Mouse (Mus musculus): Measurements from ENCODE around the gene Camsap1. TPM values are rescaled to one million over a fixed set of nuclear protein-coding genes. Genes with fewer than 3 reads are reported as not detected.

The Camsap1 gene
- polyA plus RNA-seq, 1 experiment from 2014 or later, result 55.6 TPM

GRCm38 (mm10) chr2:25923799-25924198 is 59.3 kb downstream of the Camsap1 start:
- no peak for ATAC-seq (replicated peaks; ENCODE audit: low FRiP score)
- WGBS, result 73% methylated on average over 2 of the region's 2 CpGs

GRCm38 (mm10) chr2:25919972-25920371 is 63.1 kb downstream of the Camsap1 start:
- no peak for DNase-seq (ENCODE audit: low spot score)
- Histone ChIP-seq H3K9me3 (ENCODE audit: control insufficient read depth, low read length) (no peaks in the 10 kb centered on the region), H3K27ac (ENCODE audit: low read depth, low read length) (no peak overlapping the region), H3K4me2 (ENCODE audit: low read depth, low read length, severe bottlenecking) (no peak overlapping the region), H3K9ac (ENCODE audit: low read length) (no peak overlapping the region), H3K4me1 (replicated peaks; ENCODE audit: control insufficient read depth, insufficient read depth, low read length) (no peaks in the 10 kb centered on the region), H3K36me3 (ENCODE audit: control insufficient read depth, insufficient read depth, low read length) (no peaks in the 10 kb centered on the region; the same call in 1 of the 2 replicates), H3K27me3 (ENCODE audit: control insufficient read depth, insufficient read depth, low read length) (no peaks in the 10 kb centered on the region), H3K4me3 (ENCODE audit: low read depth, low read length) (no peak overlapping the region)
- ATAC-seq (replicated peaks; ENCODE audit: low FRiP score), result no peak
- 80% methylated on average over 3 of the region's 3 CpGs for WGBS

More at GRCm38 (mm10) chr2:25923799-25924198, 59.3 kb downstream of the Camsap1 start:
- Histone ChIP-seq H3K27ac (ENCODE audit: low read depth, low read length) (no peak overlapping the region), H3K4me1 (replicated peaks; ENCODE audit: control insufficient read depth, insufficient read depth, low read length) (no peaks in the 10 kb centered on the region), H3K27me3 (ENCODE audit: control insufficient read depth, insufficient read depth, low read length) (no peaks in the 10 kb centered on the region), H3K9ac (ENCODE audit: low read length) (no peak overlapping the region), H3K4me2 (ENCODE audit: low read depth, low read length, severe bottlenecking) (no peak overlapping the region), H3K36me3 (ENCODE audit: control insufficient read depth, insufficient read depth, low read length) (no peaks in the 10 kb centered on the region; the same call in 1 of the 2 replicates), H3K9me3 (ENCODE audit: control insufficient read depth, low read length) (no peaks in the 10 kb centered on the region), H3K4me3 (ENCODE audit: low read depth, low read length) (no peak overlapping the region)
- DNase-seq (ENCODE audit: low spot score), result no peak

- no peak for DNase-seq (ENCODE audit: low spot score)
- Histone ChIP-seq H3K36me3 (ENCODE audit: control insufficient read depth, insufficient read depth, low read length) (no peaks in the 10 kb centered on the region; the same call in 1 of the 2 replicates), H3K9ac (ENCODE audit: low read length) (no peak overlapping the region), H3K27me3 (ENCODE audit: control insufficient read depth, insufficient read depth, low read length) (no peaks in the 10 kb centered on the region), H3K4me2 (ENCODE audit: low read depth, low read length, severe bottlenecking) (no peak overlapping the region), H3K4me3 (ENCODE audit: low read depth, low read length) (no peak overlapping the region), H3K27ac (ENCODE audit: low read depth, low read length) (no peak overlapping the region), H3K9me3 (ENCODE audit: control insufficient read depth, low read length) (no peaks in the 10 kb centered on the region), H3K4me1 (replicated peaks; ENCODE audit: control insufficient read depth, insufficient read depth, low read length) (no peaks in the 10 kb centered on the region)
- ATAC-seq (replicated peaks; ENCODE audit: low FRiP score), result no peak
- 87% methylated on average over 2 of the region's 2 CpGs for WGBS
These were observed 64.7 kb downstream of the Camsap1 start for GRCm38 (mm10) chr2:25918408-25918807.

GRCm38 (mm10) chr2:25914821-25915220 is 68.3 kb downstream of the Camsap1 start:
- H3K4me2 ChIP-seq (ENCODE audit: low read depth, low read length, severe bottlenecking), result no peak overlapping the region
- H3K9me3 ChIP-seq (ENCODE audit: control insufficient read depth, low read length), result no peaks in the 10 kb centered on the region
- H3K4me1 ChIP-seq (replicated peaks; ENCODE audit: control insufficient read depth, insufficient read depth, low read length), result no peaks in the 10 kb centered on the region
- H3K9ac ChIP-seq (ENCODE audit: low read length), result no peak overlapping the region
- no peak overlapping the region for H3K27ac ChIP-seq (ENCODE audit: low read depth, low read length)
- ATAC-seq (replicated peaks; ENCODE audit: low FRiP score), result no peak
- H3K36me3 ChIP-seq (ENCODE audit: control insufficient read depth, insufficient read depth, low read length), result no peaks in the 10 kb centered on the region
- DNase-seq (ENCODE audit: low spot score), result no peak
- no peaks in the 10 kb centered on the region for H3K27me3 ChIP-seq (ENCODE audit: control insufficient read depth, insufficient read depth, low read length)
- no peak overlapping the region for H3K4me3 ChIP-seq (ENCODE audit: low read depth, low read length)
- WGBS, result 84% methylated on average over 5 of the region's 5 CpGs

GRCm38 (mm10) chr2:25914201-25914600 is 68.9 kb downstream of the Camsap1 start:
- Histone ChIP-seq H3K4me3 (ENCODE audit: low read depth, low read length) (no peak overlapping the region), H3K4me1 (replicated peaks; ENCODE audit: control insufficient read depth, insufficient read depth, low read length) (no peaks in the 10 kb centered on the region), H3K36me3 (ENCODE audit: control insufficient read depth, insufficient read depth, low read length) (no peaks in the 10 kb centered on the region), H3K4me2 (ENCODE audit: low read depth, low read length, severe bottlenecking) (no peak overlapping the region), H3K27me3 (ENCODE audit: control insufficient read depth, insufficient read depth, low read length) (no peaks in the 10 kb centered on the region), H3K27ac (ENCODE audit: low read depth, low read length) (no peak overlapping the region), H3K9me3 (ENCODE audit: control insufficient read depth, low read length) (no peaks in the 10 kb centered on the region), H3K9ac (ENCODE audit: low read length) (no peak overlapping the region)
- ATAC-seq (replicated peaks; ENCODE audit: low FRiP score), result no peak
- WGBS, result 79% methylated on average over 4 of the region's 4 CpGs
- no peak for DNase-seq (ENCODE audit: low spot score)

- Histone ChIP-seq H3K9ac (ENCODE audit: low read length) (no peak overlapping the region), H3K27ac (ENCODE audit: low read depth, low read length) (no peak overlapping the region), H3K9me3 (ENCODE audit: control insufficient read depth, low read length) (no peaks in the 10 kb centered on the region), H3K4me2 (ENCODE audit: low read depth, low read length, severe bottlenecking) (no peak overlapping the region), H3K27me3 (ENCODE audit: control insufficient read depth, insufficient read depth, low read length) (no peaks in the 10 kb centered on the region), H3K4me3 (ENCODE audit: low read depth, low read length) (no peak overlapping the region), H3K36me3 (ENCODE audit: control insufficient read depth, insufficient read depth, low read length) (no peaks in the 10 kb centered on the region), H3K4me1 (replicated peaks; ENCODE audit: control insufficient read depth, insufficient read depth, low read length) (no peaks in the 10 kb centered on the region)
- 62% methylated on average over 2 of the region's 2 CpGs for WGBS
- ATAC-seq (replicated peaks; ENCODE audit: low FRiP score), result no peak
- DNase-seq (ENCODE audit: low spot score), result no peak
These were observed 69.8 kb downstream of the Camsap1 start for GRCm38 (mm10) chr2:25913247-25913646.

- no peaks in the 10 kb centered on the region for H3K4me1 ChIP-seq (replicated peaks; ENCODE audit: control insufficient read depth, insufficient read depth, low read length)
- H3K4me3 ChIP-seq (ENCODE audit: low read depth, low read length), result no peak overlapping the region
- WGBS, result 84% methylated on average over 12 of the region's 12 CpGs
- H3K9me3 ChIP-seq (ENCODE audit: control insufficient read depth, low read length), result no peaks in the 10 kb centered on the region
- DNase-seq (ENCODE audit: low spot score) (no peak), ATAC-seq (replicated peaks; ENCODE audit: low FRiP score) (no peak)
- no peak overlapping the region for H3K9ac ChIP-seq (ENCODE audit: low read length)
- H3K27ac ChIP-seq (ENCODE audit: low read depth, low read length), result no peak overlapping the region
- H3K36me3 ChIP-seq (ENCODE audit: control insufficient read depth, insufficient read depth, low read length), result no peaks in the 10 kb centered on the region
- H3K4me2 ChIP-seq (ENCODE audit: low read depth, low read length, severe bottlenecking), result no peak overlapping the region
- H3K27me3 ChIP-seq (ENCODE audit: control insufficient read depth, insufficient read depth, low read length), result no peaks in the 10 kb centered on the region
These were observed 73.2 kb downstream of the Camsap1 start for GRCm38 (mm10) chr2:25909872-25910271.

GRCm38 (mm10) chr2:25898970-25899369 is 84.1 kb downstream of the Camsap1 start:
- H3K4me3 ChIP-seq (ENCODE audit: low read depth, low read length), result no peak overlapping the region
- H3K27me3 ChIP-seq (ENCODE audit: control insufficient read depth, insufficient read depth, low read length), result no peaks in the 10 kb centered on the region
- H3K4me2 ChIP-seq (ENCODE audit: low read depth, low read length, severe bottlenecking), result no peak overlapping the region
- 85% methylated on average over 9 of the region's 9 CpGs for WGBS
- no peak for ATAC-seq (replicated peaks; ENCODE audit: low FRiP score)
- H3K9ac ChIP-seq (ENCODE audit: low read length), result no peak overlapping the region
- no peaks in the 10 kb centered on the region for H3K36me3 ChIP-seq (ENCODE audit: control insufficient read depth, insufficient read depth, low read length)
- H3K27ac ChIP-seq (ENCODE audit: low read depth, low read length), result no peak overlapping the region
- DNase-seq (ENCODE audit: low spot score), result no peak
- H3K4me1 ChIP-seq (replicated peaks; ENCODE audit: control insufficient read depth, insufficient read depth, low read length), result no peaks in the 10 kb centered on the region
- no peaks in the 10 kb centered on the region for H3K9me3 ChIP-seq (ENCODE audit: control insufficient read depth, low read length)

- H3K9ac ChIP-seq (ENCODE audit: low read length), result no peak overlapping the region
- H3K4me3 ChIP-seq (ENCODE audit: low read depth, low read length), result no peak overlapping the region
- no peaks in the 10 kb centered on the region for H3K36me3 ChIP-seq (ENCODE audit: control insufficient read depth, insufficient read depth, low read length)
- no peak overlapping the region for H3K4me2 ChIP-seq (ENCODE audit: low read depth, low read length, severe bottlenecking)
- H3K27ac ChIP-seq (ENCODE audit: low read depth, low read length), result no peak overlapping the region
- ATAC-seq (replicated peaks; ENCODE audit: low FRiP score) (no peak), DNase-seq (ENCODE audit: low spot score) (no peak)
- 86% methylated on average over 7 of the region's 7 CpGs for WGBS
- H3K4me1 ChIP-seq (replicated peaks; ENCODE audit: control insufficient read depth, insufficient read depth, low read length), result no peaks in the 10 kb centered on the region
- no peaks in the 10 kb centered on the region for H3K27me3 ChIP-seq (ENCODE audit: control insufficient read depth, insufficient read depth, low read length)
- H3K9me3 ChIP-seq (ENCODE audit: control insufficient read depth, low read length), result no peaks in the 10 kb centered on the region
These were observed 90.6 kb downstream of the Camsap1 start for GRCm38 (mm10) chr2:25892440-25892839.

Measured in forebrain, embryonic 11.5 days (tissue).